8 mouse cellular contexts compared by ENCODE assay signal in the genomic region with DNA sequence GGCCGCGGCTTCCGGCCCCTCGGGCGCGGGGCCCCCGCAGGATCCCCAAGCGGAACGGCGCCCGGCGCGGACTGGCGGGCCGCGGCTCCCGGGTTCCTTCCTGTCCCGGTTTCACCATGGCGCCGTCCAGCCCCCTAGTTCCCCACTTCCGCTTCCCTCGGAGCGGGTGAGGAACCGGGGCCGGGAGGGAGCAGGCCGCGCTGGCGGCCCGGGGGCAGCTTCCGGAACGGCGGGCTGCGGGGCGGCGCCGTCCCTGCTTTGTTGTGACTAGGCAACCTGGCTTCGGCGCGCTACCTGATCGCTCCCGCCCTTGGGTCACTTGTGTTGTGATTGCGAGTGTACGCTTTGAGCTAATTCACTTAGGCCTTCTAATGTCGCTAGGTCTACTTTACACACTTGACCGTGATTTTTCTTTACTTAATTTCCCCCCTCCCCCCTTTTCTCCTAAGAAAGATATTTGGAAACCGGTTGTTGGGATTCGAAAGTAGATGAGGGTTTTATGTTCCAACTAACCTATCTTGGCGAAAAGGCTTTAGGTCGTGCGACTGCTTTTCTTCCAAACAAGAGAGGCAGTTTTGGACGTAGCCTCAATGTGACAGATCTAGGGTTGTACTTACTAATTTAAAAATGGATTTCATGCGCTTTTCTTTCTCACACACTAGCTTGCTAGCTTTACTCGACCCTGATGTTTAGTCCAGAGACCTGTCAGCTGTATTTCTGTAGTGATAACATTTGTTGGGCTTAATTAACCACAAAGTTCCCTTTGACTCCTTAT. TPM values are rescaled to one million over a fixed set of nuclear protein-coding genes. Genes with fewer than 3 reads are reported as not detected.
DNase-seq lines count a peak whose midpoint lies in the region; ATAC-seq lines count a peak whose summit lies in the region.

No protein-coding gene starts in this region.

- peaks cover 4% of the 10 kb centered on the region; the same call in 1 of the 2 replicates for H3K36me3 ChIP-seq in intestine, embryonic 14.5 days (ENCODE audit: control insufficient read depth, insufficient read depth, low read length)
- H3K36me3 ChIP-seq in midbrain, embryonic 15.5 days (replicated peaks) = no peaks in the 10 kb centered on the region
- H3K36me3 ChIP-seq in splenic B cell, adult 2 months (ENCODE audit: control insufficient read depth, insufficient read depth, low read length, poor library complexity, severe bottlenecking) = peaks cover 3% of the 10 kb centered on the region; the same call in 1 of the 2 replicates

- peak overlapping the region; percentile 73 for H3K4me2 ChIP-seq in intestine, embryonic 14.5 days (ENCODE audit: low read length)
- peak overlapping the region; percentile 80 for H3K4me2 ChIP-seq in midbrain, embryonic 15.5 days

- DNase-seq in gastrocnemius, adult 18-20 months (ENCODE audit: low spot score) = peak; percentile 71
- DNase-seq in gastrocnemius, adult 8-10 months (ENCODE audit: low spot score in 2 of 2) = no peak
- peak; percentile 43 for DNase-seq in c-Kit-negative CD71-positive TER-119-positive erythroid progenitor cells, embryonic 14.5 days (ENCODE audit: low read depth, low spot score)
- DNase-seq in gastrocnemius, postnatal 25 days = peak; percentile 72
- peak; percentile 85 for DNase-seq in intestine, embryonic 14.5 days (ENCODE audit: low spot score)
- DNase-seq in liver = peak; percentile 77
- DNase-seq in splenic B cell, adult 2 months (ENCODE audit: low read depth, low spot score) = peak; percentile 78

- peak overlapping the region; percentile 94 for H3K9ac ChIP-seq in intestine, embryonic 14.5 days (ENCODE audit: low read length)
- H3K9ac ChIP-seq in midbrain, embryonic 15.5 days = peak overlapping the region; percentile 91

- under 1% methylated on average over 43 of the region's 53 CpGs for WGBS in intestine, embryonic 14.5 days
- under 1% methylated on average over 53 of the region's 53 CpGs for WGBS in midbrain, embryonic 15.5 days

- peak; percentile 82 for ATAC-seq in intestine, embryonic 14.5 days (replicated peaks; ENCODE audit: low FRiP score, low TSS enrichment, low read depth)
- ATAC-seq in midbrain, embryonic 15.5 days (replicated peaks) = peak; percentile 71; the same call in 1 of the 2 replicates

- H3K4me3 ChIP-seq in intestine, embryonic 14.5 days (ENCODE audit: low read depth, low read length) = peak overlapping the region; percentile 89
- H3K4me3 ChIP-seq in midbrain, embryonic 15.5 days = peak overlapping the region; percentile 95

- peak overlapping the region; percentile 94 for H3K27ac ChIP-seq in intestine, embryonic 14.5 days (ENCODE audit: low read depth)
- H3K27ac ChIP-seq in midbrain, embryonic 15.5 days = peak overlapping the region; percentile 98

- no peaks in the 10 kb centered on the region for H3K9me3 ChIP-seq in intestine, embryonic 14.5 days (ENCODE audit: control insufficient read depth, low read length)
- no peaks in the 10 kb centered on the region for H3K9me3 ChIP-seq in midbrain, embryonic 15.5 days

- peaks cover 7% of the 10 kb centered on the region; the same call in 1 of the 2 replicates for H3K4me1 ChIP-seq in intestine, embryonic 14.5 days (replicated peaks; ENCODE audit: control insufficient read depth, insufficient read depth, low read length)
- peaks cover 24% of the 10 kb centered on the region for H3K4me1 ChIP-seq in midbrain, embryonic 15.5 days

- no peaks in the 10 kb centered on the region for H3K27me3 ChIP-seq in intestine, embryonic 14.5 days (replicated peaks; ENCODE audit: control insufficient read depth, insufficient read depth, low read length)
- H3K27me3 ChIP-seq in midbrain, embryonic 15.5 days (replicated peaks) = no peaks in the 10 kb centered on the region
- H3K27me3 ChIP-seq in splenic B cell, adult 2 months (ENCODE audit: control insufficient read depth, insufficient read depth, low read length, poor library complexity, severe bottlenecking) = no peaks in the 10 kb centered on the region

RNA-seq across cellular contexts. Expression of gene Papola, which starts 0.7 kb away (rescaled TPM):
- 10 to 100 TPM; 66.2 to 85.3 TPM for total RNA-seq in gastrocnemius, adult 18-20 months (2021)
- total RNA-seq in gastrocnemius, adult 8-10 months (2022) = 10 to 100 TPM; 58.1 to 82.8 (median 62.0) TPM
- total RNA-seq in gastrocnemius, postnatal 25 days (2021) = 10 to 100 TPM; 76.0 to 79.2 TPM
- polyA plus RNA-seq in intestine, embryonic 14.5 days (2014; fragmentation: Nextera tagmentation; extraction: Ambion mirVana) = 169 and 179 TPM in 2 replicates
- 163 and 167 TPM in 2 replicates for polyA plus RNA-seq in midbrain, embryonic 15.5 days (2015; fragmentation: Nextera tagmentation; extraction: Ambion mirVana)

Comparison
In these comparisons a context has a peak if more than half of its experiments do, and no peak if none do; other contexts are left out.
1. DNase-seq: peak in gastrocnemius, adult 18-20 months (single experiment), c-Kit-negative CD71-positive TER-119-positive erythroid progenitor cells, embryonic 14.5 days (single experiment), gastrocnemius, postnatal 25 days (single experiment), intestine, embryonic 14.5 days (single experiment), liver (single experiment) and splenic B cell, adult 2 months (single experiment); none in gastrocnemius, adult 8-10 months (0 of 2).